Mouse (Mus musculus): ENCODE measurements around the gene Auts2.

DNA sequence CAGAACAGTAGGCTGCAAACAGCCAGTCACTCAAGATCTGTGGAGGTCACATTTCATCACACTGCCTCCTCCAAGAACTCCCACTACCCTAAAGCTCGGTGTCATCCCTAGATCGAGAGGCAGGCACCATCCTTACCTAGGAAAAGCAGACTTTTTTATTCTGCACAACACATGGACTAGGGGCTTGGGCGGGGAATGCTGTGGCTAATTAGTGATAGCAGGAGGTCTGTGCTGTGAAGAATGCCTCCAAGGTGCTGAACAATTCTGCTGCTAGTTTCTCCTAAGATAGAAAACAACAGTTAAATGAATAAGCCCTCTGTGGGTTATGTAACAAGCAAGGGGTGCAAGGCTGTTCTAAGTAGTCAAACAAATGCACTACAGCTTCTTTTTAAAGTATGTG lies 717.7 kb downstream of the Auts2 start:
- TF ChIP-seq CTCF (IDR thresholded peaks at IDR 0.05) = no peak
- TF ChIP-seq POLR2A (IDR thresholded peaks at IDR 0.05; ENCODE audit: insufficient read depth, low read depth, low read length) = no peak
- no peak for TF ChIP-seq EP300 (IDR thresholded peaks at IDR 0.05; ENCODE audit: insufficient read depth, low read depth, low read length)

Data from heart, adult 2 months (tissue).